Mouse (Mus musculus) adrenal gland, adult 8-10 months (tissue): ENCODE data around the gene Cdh5. TPM values are rescaled to one million over a fixed set of nuclear protein-coding genes. Genes with fewer than 3 reads are reported as not detected.
A peak's percentile ranks its signal among the peaks of the same experiment; 100 is the strongest.
"Not testable (repeated sequence)": the region's sequence is repeated elsewhere in the genome, so short reads cannot be mapped to it uniquely, and the experiment has no call there.

Source experiments
- DNase-seq: peaks from one replicate; pipeline ENCODE4 v3.0.0; 2022
- total RNA-seq, 4 experiments: library from RNA; stranded (reverse); gene quantifications; 2 replicates each; pipeline ENCODE4 v1.2.4; 2022

Gene Cdh5
- total RNA-seq, 4 experiments from 2014 or later, result 35.5 to 62.6 (median 44.2) TPM

GRCm38 (mm10) chr8:104090993-104091900, 10.2 kb upstream of the Cdh5 start:
- DNase-seq, result not testable (repeated sequence)

- no peak for DNase-seq
These were observed 8.1 kb upstream of the Cdh5 start for GRCm38 (mm10) chr8:104093336-104093735.

DNA sequence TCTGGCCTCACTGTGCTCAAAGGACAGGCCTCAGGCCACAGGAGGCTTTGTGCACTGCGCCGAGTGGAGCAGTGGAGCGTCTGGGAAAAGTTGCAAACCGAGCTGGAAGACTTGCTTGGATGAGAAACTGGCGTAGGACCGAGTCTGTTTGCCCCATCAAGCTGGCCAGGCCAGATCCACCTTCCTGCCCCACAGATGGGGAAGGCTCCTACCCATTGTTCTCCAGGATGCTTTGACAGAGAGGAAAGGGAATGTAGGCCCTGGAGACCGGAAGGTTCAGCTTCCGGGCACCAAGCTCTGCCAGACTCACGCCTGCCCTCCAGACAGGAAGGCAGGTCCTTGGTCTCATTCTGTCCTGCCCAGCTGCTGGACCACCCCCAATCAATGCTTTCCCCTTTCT, 5.8 kb upstream of the Cdh5 start:
- DNase-seq, result no peak

DNA sequence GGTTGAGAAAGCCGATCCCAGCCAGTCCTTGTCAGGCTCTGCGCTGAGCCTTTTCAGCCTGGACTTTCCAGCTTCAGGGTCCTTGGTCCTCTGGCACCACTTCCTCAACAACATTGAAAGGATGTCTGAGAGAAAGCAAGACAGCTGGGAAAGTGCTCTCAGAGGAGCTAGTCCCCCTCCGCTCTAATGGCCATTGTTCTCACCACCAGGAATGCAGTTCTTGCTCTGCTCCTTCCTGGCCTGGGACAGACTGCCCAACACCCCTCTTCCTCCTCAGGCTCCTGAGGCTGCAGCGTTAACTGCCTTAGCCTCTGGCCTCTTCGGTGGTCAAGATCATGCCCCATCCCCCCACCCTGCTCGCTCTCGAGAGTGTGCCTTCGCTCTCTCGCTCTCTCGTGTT, 4.8 kb upstream of the Cdh5 start:
- no peak for DNase-seq

DNA sequence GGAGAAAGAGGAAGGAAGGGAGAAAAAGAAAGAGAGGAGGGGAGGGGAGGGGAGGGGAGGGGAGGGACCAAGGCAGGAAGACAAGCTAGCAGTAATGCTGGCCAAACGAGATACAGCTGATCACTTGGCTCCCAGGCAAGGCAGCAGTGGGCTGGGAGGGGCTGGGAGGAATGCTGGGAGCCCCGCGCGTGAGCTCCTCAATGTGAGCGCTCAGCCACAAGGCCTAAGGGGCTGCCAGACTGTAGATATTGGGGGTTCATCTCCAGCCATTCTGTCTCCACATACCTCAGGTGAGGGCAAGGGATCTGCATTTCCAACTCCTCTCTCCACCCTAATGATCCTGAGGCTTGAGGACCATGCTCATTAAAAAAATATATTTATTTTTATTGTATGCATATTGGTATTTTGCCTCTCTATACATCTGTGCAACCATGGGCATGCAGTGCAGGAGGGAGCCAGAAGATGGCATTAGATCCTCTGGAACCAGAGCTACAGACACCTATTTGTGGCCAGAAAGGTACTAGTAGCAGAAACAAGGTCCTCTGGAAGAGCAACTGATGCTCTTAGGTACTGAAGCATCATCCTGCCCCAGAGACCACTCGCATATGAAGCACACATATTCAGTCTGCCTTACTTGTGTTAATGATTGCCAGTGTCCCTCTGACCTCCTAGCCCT, 2.6 kb upstream of the Cdh5 start:
- DNase-seq, result no peak

DNA sequence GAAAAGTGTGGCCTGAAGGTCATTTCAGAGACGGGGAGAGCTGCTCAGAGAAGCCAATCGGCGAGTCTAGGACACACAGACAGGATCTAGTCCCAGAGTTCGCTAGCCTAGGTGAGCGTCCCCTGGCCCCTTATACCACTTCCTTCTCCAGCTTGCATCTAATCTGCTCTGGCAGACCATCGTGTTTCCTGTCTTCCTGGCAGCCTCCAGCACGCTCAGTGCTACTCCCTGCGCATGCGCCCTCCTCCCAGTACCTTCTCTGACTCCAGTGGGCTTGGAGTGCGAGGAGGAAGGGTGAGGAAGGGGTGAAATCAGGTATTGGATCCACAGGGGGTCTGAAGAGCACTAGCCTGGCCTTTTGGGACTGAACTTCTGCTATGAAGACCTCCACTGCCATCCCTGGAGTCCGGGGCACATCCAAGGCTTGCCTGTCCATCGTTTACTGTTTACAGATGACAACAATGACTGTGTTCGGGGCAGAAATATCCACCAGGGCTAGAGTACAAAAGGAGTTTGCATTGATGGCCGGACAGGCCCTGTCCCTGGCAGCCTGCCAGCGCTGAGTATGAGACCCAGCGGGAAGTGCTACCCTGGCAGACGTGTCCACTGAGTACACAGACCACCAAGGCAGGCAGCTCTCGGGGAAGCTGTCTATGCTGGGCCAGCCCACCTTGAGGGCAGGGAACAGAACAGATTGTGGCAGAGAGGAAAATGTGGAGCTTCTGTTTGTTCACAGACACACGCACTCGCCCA, 1.9 kb upstream of the Cdh5 start:
- no peak for DNase-seq

- DNase-seq, result not testable (repeated sequence)
These were observed 701 bp upstream of the Cdh5 start for GRCm38 (mm10) chr8:104100724-104101123.

DNA sequence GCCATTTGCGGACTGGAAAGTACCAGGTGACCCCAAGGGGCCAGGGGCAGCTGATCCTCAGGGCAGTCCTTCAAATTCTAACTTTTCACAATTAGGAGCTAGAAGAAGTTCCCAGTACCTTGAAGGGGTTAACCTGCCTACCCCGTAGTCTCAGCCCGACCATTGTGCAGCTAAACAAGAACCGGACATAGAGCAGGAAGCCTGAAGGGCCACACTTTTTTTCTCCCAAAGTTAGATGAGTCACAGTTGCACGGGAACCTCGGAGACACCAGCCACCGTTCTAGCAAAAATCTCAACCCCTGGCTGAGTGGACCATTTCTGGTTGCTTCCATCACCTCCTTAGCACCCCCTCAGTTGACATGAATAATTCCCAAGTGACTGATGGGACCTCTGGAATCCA, 2.0 kb downstream of the Cdh5 start:
- no peak for DNase-seq

GRCm38 (mm10) chr8:104105768-104106167, 4.3 kb downstream of the Cdh5 start:
- DNase-seq, result no peak

GRCm38 (mm10) chr8:104106276-104106946, 5.0 kb downstream of the Cdh5 start:
- DNase-seq, result no peak

DNA sequence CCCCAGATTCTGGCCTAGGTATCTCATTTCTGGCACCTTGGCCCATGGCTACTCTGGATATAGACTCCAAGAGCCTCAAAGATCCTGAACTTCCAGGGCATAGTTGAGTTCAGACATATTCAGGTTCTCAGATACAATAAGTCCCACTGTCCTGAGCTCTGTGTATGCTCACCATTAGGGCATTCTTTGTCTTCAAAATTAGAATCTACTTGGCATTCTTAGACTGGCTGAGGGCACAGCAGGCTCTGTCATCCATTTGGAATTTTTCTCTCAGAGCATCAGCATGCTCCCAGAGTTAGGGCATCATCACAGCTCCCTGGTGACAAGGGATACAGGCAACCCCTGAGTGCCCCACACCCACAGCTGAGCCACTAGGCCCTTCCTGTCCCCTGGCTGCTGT, 5.7 kb downstream of the Cdh5 start:
- DNase-seq, result no peak

- DNase-seq, result no peak
These were observed 6.6 kb downstream of the Cdh5 start for GRCm38 (mm10) chr8:104108048-104108447.

- no peak for DNase-seq
These were observed 9.2 kb downstream of the Cdh5 start for GRCm38 (mm10) chr8:104110498-104111134.

DNA sequence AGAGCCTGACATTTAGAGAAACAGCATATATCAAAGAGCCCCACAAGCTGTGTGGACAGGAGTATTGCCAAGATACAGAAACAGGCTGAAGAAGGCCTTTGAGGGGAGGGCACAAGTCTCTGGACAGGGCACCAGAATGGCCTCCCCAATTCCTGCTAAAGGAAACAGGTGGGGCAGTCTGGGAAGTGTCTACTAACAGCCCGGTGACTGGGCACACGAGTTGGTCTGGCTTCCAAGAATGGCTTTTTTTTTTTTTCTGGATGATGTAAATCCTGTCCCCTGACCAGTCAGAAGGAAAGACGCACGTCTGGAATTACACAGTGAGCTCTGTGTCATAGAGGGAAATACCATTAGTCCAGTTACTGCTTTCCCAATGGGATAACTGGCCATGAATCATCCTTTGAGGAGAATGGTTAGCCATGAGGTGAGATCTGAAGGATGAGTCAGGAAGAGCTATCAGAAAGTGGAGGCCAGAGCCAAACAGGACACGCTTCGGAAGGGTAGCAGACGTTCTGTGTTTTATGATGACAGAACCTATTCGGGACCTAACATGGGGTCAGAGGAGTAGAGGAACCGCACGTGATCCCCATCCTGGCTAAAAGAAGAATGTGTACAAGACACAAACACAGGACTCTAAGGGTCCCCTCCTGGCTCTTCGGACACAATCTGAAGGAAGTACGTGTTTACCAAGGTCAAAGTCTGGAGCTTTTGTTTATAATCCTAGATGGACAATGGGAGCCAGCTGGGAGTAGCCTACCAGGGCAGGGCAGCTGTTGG, 20.4 kb downstream of the Cdh5 start:
- DNase-seq, result peak; percentile 35

DNA sequence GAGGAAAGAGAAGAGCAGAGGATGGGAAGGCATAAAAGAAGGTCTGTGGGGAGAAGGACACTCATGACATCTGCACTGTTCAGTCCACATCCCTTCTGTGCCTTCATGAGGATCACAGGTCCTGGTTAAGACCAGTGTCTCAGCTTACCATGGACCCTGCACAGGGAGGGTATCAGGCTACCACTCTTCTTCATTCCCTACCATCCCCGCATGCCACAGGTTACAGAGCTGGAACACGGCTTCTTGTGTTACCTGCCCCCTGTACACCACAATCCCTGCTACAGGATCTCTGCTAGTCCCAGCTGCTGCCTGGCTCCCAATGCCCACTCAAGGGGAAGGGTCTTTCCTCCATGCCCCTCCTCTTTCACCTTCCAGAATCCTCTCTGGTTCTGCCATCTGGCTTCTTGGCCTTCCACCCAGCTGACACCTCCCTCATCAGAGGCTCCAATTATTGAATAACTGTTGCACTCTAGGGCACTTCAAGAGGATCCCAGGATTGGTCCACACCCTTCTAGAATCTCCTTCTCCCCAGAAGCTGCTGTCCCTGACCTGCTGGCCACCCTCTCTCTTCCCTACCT, 21.7 kb downstream of the Cdh5 start:
- no peak for DNase-seq

DNA sequence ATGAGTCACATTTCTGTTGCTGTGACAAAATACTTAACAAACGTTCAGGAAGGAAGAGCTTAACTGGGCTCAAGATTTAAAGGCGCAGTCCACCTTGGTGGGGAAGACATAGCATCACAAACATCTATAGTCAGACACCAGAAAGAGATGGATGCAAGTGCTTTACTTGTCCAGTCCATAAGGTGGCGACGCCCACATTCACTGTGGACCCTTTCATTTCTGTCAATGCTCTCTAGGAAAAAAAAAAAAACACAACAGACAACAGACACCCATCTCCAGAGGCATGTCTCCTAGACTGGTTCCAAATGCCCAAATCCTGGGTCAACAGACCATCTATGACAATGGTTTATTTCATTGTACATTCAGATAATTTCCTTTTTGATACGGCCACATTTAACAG, 23.1 kb downstream of the Cdh5 start:
- DNase-seq, result no peak

- DNase-seq, result no peak
These were observed 25.9 kb downstream of the Cdh5 start for GRCm38 (mm10) chr8:104127160-104127883.

- no peak for DNase-seq
These were observed 29.5 kb downstream of the Cdh5 start for GRCm38 (mm10) chr8:104130916-104131315.

GRCm38 (mm10) chr8:104131414-104131975, 30.1 kb downstream of the Cdh5 start:
- DNase-seq, result no peak

- no peak for DNase-seq
These were observed 33.1 kb downstream of the Cdh5 start for GRCm38 (mm10) chr8:104134521-104134920.
